Mouse (Mus musculus) cerebellum, postnatal 25 days (tissue): ENCODE measurements at regions not wholly inside any gene's neighbourhood (a gene's known extent, or its start where the extent isn't known, plus 50 kb on each side); places are given as distances from the start of the nearest gene placed in this dataset.
A peak's percentile ranks its signal among the peaks of the same experiment; 100 is the strongest.

Experiments used
- DNase-seq, 2 experiments: peaks; one replicate each; pipeline ENCODE4 v3.0.0; 2021; ENCODE audit warnings: mixed read lengths in 2 of 2

DNA sequence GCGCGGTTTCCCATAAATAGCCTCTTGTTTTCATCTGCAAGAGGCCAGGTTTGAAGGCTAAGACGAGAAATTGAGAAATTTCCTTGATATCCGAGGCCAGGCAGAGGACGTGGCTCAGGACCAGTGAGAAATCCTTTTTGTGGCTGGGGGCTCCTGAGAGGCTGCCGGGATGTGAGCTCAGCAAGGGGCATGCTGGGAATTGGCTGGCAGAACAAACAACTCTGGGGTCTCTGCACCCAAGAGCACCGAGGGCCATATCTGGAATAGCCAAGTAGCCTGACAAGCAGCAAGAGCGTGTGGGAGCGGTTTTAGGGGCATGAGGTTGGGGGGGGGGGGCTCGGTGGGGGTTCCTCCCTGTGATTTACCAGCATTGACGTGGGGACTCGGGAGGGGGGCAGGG lies 462.5 kb downstream of the Ccdc171 start:
- DNase-seq, result no peak

DNA sequence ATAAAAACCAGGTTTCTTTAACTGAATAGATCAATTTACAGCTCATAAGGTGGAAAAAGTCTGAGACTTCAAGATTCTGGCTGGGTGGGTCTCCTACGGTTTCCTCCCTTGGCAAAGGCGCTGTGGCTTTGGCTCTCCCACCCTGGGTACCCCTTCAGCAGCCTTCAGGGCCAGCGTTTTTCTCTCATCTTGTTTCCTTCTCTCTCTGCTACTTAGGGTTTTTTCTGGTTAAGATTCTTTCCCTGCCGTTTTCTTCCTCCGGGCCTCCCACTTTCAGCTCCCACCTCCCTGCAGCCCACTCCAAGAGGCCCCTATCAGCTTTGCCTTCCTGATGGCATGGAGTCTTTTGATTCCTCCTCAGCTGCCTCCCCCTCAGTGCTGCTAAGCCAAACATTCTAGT lies 463.0 kb downstream of the Ccdc171 start:
- no peak for DNase-seq

DNA sequence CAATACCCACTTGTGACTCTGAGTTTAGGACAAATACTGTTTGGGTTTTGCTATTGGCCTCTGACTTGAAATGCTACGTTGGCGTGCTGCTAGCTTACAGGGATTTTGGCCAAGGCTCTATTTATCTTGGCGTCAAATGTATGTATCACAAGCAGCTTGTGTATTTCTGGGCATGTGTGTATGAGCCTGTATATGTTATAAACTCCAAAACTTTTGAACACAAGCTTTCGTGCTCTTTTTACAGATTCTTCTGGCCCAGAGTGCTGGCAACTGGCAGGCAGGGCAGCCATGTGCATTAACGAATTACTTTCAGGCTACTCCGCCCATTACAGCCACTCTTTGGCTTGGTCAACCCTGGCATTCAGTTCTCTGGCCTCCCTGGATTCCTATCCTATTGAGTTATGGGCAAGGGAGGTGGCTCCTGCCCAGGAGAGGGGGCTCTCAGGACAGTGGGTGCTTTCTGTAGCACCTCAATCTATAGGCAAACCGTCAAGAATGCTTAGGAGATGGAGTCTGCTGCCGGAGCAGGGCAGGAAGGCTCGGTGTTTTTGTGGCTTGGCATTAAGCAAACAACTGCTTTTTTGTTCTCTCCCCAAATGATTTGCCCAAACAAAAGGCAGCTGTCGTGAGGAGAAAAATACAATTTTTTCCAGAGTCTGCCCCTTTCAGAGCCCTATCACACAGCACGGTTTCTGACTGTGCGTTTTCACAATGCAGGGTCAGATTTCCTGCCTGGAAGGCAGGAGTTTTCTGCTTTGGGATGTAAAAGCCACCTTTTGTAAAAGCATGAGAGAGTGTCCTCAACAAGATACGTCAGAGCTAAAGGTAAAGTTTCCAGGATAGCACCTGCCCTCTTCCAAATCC lies 465.0 kb downstream of the Ccdc171 start:
- no peak for DNase-seq

DNA sequence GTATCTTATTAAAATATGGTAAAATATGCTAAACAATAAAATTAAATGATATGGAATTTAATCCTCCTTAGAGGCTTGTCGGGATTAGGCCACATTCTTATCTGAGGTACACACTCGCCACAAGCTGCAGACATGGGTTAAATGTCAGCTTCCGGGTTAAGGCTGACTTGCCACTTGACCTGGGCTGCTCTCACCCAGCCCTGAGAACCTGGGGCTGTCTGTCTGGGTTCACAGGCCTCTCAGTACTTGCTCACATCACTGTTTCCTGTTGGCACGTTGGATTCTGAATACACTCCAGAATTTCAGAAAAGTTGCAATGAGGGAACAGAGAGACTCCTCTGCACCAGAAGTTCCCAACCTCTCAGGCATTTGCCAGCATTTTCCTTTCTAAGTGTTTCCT lies 465.9 kb downstream of the Ccdc171 start:
- no peak for DNase-seq

DNA sequence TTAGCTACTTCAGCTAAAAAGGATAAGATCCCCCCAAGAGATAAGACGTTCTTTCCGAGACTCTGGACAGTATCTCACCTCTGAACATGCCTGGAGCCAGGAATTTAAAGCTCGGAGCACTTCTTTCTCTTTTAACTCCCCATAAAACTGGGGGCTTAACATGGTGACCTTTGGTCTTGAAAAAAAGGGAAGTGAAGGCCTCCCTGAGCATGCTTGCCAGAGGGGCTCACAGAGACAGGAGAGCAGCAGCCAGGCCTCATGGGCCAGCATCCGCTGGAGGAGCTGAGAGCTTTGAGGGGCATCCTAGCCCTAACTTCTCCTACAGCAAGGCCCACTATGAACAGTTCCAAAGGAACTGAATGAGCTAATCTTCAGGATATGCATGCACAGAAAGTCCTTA lies 471.7 kb downstream of the Ccdc171 start:
- no peak for DNase-seq

DNA sequence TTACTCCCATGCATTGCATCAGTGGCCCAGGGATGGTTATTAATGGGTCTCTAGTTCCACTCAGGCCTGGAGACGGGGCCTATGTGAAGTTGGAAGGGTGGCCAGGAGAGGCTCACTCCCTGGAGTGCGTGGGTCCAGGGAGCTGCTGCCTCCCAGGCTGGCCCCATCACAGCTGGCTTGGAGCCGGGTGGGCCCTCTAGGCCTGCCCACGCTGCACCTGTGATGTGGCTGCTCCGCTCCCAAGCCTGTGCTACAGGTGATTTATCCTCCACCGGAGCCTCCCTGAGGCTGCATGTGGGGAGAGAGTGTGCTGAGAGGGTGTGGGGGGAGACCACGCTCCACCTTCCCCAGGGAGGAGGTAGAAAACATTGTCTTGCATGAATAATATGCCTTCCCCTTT lies 476.3 kb downstream of the Ccdc171 start:
- DNase-seq, result no peak

DNA sequence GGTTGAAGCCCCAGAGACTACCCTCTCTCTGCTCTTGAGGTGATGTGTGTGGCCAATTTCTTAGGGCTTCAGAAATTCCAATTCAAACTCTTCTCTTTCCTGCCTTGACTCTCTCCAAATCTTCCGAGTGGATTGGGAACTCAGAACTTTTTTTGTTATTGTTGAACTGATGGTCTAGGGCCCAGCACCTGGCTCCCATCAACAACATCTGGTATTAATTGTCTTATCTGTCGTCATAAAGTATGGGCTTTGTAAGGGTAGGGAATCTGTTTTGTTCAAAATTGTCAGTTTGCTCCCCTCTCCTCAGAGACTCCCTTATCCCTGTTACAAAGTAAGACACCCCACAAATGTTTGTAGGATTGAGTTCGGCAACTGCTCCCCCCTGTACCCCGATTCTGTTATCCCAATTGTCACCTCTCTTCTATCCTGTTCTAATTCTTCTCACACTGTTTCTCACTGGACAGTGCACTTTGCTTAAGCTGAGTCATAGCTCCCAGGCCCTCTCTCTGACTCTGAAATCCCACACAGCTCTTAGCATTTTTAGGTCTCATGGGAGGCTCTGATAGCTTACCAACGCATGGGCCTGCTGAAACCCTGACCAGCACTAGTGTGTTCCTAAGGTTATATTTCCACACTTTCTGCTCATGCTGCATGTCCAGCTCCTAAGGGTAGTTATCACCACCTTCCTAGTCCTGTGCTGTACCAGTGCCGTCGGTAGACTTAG lies 478.9 kb downstream of the Ccdc171 start:
- no peak for DNase-seq

DNA sequence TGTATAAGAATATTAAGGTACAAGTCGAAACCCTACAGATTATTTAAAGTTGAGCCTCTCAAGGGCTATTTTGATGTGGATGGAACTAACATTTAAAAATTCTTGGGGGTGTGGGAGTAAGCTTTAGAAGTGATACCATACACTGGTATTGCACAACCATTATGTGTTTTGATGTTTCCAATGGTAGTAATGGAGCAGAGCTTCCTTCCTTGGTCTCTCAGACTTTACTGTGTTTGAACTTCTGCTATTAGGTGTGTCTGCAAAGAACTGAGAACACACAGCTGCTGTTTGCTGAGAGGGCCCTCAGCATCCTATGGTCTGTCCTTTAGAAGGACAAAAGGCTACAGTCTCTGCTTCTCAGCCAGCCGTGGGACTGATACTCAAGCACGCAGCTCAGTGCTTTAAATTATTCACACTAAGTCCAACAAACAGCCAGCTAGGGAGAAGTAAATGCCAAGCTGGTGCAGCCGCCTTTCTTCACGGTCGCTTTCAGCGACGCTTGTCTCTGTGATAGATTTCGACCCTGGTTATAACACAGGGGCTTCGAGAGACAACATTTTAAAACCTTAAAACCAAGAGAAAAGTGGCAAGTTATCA lies 479.5 kb downstream of the Ccdc171 start:
- no peak for DNase-seq

DNA sequence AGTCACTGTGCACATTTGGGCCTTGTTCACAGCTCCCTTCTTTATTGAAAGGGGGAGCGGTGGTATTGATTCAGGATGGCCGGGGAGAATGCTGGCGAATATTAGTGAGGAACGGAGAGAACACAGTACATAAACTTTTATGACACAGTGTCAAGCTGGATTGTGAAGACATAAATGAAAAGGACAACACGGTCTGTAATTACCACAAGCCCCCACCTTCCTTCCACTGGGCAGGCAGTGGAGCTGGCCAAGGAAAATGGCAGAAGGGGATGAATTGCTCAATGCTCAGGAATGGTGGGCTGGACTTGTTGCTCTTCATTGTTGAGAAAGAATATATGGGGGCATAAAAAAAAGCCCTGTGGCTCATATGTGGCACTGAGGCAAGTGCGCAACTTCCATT lies 486.6 kb downstream of the Ccdc171 start:
- no peak for DNase-seq

DNA sequence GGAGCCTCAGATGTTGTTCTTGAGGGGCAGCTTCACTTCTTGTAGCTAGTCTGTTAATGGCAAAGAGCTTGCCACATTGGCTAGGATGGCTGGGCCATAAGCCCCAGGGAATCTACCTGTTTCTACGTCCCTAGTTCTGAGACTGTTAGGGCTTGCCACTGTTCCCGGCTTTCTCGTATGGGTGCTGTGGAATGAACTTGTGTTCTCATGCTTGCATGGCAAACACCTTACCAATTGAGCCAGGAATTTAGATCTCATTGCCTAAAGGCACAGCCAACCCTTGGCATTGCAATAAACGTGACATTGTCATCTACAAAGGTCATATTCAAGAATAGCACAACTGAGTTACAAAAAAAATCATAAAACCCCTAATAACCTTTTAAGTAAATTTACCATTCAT lies 489.8 kb downstream of the Ccdc171 start:
- no peak for DNase-seq

DNA sequence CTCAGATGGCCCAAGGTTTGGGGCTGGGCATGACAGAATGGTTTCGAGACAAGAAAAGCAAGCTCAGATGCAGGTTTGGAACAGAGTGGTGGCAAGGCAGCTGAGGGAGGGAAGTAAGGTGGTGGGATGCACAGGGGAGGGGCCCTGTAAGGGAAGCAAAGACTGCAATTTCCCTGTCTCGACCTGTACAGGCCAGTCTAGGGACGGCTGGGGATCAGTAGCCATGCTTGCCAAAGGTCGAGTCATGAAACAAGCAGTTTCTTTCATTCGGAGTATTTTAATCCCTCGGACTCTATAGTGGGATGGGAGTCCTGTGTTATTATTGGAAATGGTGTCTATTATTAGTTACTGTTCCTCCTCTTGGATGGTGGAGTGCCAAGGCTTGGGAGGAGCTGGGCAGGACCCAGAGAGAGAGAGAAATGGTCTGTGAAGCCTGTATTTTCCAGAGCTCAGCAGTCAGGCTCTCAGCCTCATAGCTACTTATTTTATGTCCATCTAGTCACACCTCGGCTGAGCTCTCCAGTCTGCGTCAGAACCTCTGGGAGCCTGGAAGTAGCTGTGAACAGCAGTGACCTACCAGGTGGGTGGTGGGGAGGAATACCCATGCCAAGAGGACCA lies 490.3 kb downstream of the Ccdc171 start:
- DNase-seq, result peak; percentile 21 to 25

DNA sequence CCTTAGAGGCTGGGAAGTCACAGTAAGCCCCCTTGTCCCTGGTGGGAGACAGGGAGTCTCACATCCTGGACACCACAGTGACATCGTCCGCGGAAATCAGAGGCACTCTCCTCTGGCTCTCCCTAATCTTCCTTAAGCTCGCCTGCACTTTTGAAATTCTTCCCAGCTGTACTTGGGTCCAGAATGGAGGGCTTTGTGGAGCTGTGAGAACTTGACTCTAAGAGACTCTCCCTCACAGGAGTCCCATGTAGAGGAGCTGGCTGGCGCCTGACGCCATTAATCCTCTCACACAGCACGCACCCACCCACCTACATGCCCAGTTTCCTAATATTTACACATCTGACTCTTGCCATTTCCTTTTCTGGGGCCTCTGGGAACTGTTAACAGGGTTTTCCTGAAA lies 492.8 kb downstream of the Ccdc171 start:
- DNase-seq, result no peak

DNA sequence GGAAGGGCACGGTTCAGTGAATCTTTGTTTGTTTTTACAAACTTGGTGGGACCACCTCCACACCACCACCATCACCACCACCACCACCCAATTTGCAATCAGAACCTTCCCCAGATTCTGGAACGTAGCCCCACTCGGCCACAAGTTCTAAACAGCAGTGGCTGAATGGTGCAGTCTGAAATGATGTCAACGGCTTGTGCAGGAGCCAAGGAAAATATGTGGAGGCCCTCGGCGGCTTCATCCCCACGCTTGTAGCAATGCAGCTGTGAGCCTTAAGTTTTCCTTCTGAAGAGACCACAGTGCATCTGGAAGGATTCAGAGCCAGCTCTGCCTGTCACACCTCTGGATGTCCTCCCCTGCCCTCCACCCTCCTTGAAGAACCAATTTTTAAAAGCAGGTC lies 493.4 kb downstream of the Ccdc171 start:
- no peak for DNase-seq

DNA sequence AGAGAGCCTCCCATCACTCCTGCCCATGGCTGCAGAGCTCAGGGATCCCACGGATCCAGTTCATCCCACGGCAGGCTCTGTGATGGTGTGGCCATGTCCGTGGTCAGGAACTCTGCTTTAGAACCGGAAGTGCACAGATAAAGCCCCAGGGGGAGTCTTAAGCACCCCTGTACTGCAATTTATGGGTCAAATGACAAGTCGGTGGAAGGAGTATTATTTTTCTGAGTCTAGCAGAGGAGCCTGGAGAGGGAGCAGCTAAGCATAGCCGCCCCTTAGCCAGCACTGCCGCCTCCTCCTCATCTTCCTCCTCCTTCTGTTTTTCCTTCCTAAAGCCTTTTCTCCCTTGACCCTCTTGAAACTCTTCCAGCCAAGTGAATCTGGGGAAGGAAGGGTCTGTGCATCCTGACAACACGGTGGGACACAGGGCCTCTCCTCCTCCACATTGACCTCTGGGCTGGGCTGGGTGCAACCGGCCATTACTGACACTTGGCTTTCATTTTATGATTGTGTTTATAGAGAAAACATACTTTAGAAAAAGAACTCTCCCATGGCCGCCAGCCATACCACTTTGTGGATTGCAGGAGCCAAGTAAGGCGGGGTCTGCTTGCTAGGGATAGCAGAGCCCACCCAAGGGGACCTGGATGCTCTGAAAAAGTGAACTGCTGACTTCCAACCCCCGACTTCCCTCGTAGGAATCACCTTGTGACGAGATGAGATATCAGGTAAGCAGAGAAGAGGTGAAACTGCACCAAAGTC lies 494.3 kb downstream of the Ccdc171 start:
- no peak for DNase-seq

DNA sequence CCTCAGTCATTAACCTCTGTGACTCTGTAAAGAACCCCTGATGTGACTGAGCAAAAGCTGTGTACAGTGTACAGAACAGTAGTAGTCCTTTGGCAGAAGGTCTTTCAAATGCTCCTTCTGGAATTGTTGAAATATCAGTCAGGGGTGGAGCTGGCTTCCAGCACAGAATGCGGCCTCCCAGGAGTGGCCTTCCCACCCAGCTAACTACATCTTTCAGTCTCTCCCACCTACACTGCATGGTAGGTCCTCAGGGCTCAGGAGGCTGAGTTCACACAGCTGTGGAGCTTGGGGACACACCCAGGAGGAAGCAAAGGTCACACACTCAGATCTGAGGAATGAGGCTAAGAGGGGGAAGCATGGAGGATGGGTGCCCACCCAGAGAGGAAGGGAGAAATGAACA lies 495.3 kb downstream of the Ccdc171 start:
- no peak for DNase-seq

DNA sequence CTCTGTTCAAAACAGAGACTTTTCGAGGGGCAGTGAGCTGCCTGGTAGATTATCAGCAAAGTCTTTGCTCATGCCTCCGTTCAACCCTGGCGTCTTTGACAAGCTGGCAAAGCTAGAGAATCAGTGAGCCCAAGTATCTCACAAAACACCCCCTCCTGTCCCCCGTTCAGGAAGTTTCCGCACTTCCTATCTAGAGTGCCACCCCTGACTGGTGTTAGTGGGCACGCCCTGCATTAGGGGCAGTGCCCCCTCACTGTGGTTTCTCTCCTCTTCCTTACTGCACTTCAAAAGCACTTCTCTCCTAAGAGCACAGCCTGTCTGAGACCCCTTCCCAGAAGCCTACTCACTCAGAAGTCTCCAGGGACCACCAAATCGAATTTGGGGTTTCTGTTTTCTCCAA lies 497.0 kb downstream of the Ccdc171 start:
- no peak for DNase-seq

DNA sequence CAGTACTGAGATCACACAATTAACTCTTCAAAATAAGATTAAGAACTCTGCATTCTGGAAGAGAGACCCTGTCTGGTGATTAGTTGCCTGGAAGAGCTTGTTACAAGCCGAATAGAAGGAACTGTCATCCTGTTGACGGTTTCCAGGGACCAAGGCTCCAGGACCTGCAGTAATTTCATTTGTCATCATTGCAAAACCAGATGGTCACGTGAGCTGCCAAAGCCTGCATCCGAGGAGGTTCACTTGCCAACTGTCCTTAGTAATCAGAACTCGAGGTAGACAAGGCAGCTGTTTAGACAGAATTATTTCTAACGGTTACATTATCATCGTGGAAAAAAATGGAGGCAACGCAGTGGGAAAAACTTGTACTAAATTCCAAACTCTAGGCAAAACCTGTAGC lies 500.8 kb downstream of the Ccdc171 start:
- no peak for DNase-seq

DNA sequence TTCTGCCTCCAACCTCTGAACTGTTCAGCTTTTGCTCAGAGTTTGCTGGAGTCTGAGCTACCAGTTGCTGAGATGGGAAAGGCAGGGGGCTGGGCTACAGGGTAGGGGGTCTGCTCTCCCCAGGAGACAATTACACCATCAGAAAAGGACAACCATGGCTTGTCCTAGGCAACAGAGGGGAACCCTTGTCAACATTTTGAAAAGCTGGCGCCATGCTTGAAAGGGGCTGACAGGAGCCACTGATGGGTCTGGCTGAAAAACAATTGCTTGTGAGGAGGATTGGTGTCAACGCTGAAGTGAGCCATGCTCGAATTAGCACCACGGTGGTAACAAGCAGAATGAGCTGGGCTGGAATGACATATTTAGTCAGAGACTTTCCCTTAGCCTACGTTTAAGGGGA lies 502.8 kb downstream of the Ccdc171 start:
- DNase-seq, result no peak

DNA sequence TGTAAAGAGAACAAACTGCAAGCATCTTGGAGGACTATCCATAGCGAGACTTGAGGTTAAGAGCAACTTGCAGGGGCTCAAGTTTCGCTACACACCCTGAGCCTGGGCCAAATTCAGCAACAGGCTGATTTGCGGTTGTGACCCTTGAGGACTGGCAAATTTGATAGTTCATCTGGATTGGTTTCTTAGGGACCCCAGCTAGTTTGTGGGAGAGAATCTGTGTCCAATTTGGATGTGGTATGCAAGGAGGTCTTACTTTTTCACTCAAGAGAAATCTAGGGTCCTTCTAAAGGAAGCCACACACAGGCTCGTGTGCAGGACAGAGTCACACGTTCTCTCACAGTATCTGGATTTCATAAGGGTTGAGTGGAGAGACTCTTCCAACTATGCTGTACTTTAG lies 505.6 kb downstream of the Ccdc171 start:
- DNase-seq, result no peak

DNA sequence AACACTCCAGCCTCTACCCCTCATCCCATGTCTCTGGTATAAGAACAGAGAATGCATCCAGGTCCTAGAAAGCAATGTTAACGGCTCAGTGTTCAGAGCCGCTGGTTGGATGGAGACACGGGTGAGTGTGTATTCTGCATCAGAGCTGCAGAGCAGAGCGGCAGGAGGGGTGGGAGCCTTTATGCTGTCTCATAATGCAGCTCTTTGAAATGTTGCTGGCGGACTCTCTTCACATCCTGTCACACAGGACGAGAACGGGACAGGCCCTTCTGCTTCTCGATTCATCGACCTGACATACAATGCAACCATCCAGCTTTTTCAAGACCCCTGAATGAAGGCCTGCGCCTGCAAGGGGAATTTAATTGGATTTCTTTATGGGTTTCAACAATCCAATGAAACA lies 507.2 kb downstream of the Ccdc171 start:
- no peak for DNase-seq

DNA sequence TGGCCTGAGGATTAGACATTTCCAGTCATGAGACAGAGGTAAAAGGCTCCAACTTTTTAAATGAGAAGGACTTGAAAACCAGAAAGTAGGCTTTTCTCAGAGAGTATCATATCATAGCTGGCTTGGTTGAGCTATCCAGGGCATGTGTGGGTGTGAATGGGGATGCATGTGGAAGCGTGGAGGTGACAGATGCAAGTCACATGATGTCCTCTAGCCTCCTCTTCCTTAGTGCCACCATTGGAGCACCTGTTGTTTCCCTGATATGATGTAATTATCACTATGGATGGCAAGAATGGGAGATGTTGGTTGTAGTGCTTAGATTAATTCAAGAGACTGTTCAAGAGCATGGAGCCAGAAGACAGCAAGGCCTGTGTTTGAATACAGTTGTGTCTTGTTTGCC lies 510.0 kb downstream of the Ccdc171 start:
- no peak for DNase-seq

DNA sequence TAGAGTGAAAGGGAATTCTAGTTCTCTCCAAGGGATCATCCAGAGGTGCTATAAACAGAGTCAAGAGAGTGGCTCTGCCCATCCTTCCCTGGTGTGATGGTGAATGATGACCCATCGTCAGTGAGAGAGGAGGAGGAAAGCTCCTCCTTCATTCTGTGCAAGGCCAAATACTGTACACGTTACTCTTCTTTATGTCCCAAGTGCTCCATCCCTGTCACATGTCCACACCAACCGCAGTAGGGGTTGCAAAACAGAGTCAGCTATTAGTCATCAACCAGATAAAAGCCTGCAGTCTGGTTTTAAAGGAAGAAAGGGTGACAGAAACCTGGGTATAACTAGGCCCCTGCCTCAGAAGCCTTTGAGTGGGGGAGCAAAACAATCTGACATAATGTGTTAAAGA lies 512.2 kb downstream of the Ccdc171 start:
- no peak for DNase-seq

DNA sequence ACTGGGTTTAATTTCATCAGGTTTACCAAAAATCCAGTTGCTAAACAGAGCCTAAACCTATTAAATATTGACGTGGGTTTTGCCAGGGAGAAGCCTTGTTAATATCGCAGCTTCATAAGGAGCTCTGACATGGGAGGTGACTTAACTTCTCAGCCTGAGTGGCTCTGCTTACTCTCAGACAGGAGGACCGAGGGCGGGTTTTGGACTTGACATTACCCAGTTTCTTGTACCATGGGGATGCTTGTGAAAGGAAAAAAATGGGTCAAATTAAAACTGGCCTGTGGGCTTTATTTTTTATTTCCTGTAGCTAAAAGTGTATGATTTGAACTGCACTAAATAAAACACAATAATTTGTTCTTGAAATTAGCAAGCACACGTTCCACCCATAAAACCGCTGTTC lies 524.9 kb downstream of the Ccdc171 start:
- no peak for DNase-seq
